Mouse (Mus musculus): ENCODE measurements at regions not wholly inside any gene's neighbourhood (a gene's known extent, or its start where the extent isn't known, plus 50 kb on each side); places are given as distances from the start of the nearest gene placed in this dataset.

- peaks cover 10% of the 10 kb centered on the region; the same call in 1 of the 2 replicates for H3K4me1 ChIP-seq (ENCODE audit: control insufficient read depth, insufficient read depth, low read length)
- no peaks in the 10 kb centered on the region for H3K27me3 ChIP-seq (ENCODE audit: control insufficient read depth, insufficient read depth, low read length)
- no peak for DNase-seq (ENCODE audit: extremely low read depth, low read depth, low spot score)
- no peak overlapping the region for H3K27ac ChIP-seq (replicated peaks; ENCODE audit: insufficient read depth, low read depth, low read length)
- no peak overlapping the region for H3K9ac ChIP-seq (ENCODE audit: low read depth, low read length)
- TF ChIP-seq CTCF (IDR thresholded peaks at IDR 0.05; ENCODE audit: low read depth, low read length) (no peak), POLR2A (IDR thresholded peaks at IDR 0.05; ENCODE audit: extremely low read depth, insufficient read depth, low read length) (no peak)
- no peaks in the 10 kb centered on the region for H3K79me2 ChIP-seq (ENCODE audit: control insufficient read depth, insufficient read depth, low read length)
- H3K36me3 ChIP-seq (ENCODE audit: control insufficient read depth, insufficient read depth, low read length), result no peaks in the 10 kb centered on the region
- WGBS, result 93% methylated on average over 3 of the region's 3 CpGs
- no peak overlapping the region for H3K4me3 ChIP-seq (ENCODE audit: insufficient read depth, low read depth, low read length)
Observed at GRCm38 (mm10) chr3:101669743-101670142, 65.3 kb upstream of the Atp1a1 start.

- H3K4me3 ChIP-seq (ENCODE audit: insufficient read depth, low read depth, low read length), result no peak overlapping the region
Observed at GRCm38 (mm10) chr3:101667767-101668387, 63.4 kb upstream of the Atp1a1 start.

GRCm38 (mm10) chr3:101667186-101667585, 62.7 kb upstream of the Atp1a1 start:
- Histone ChIP-seq H3K27ac (replicated peaks; ENCODE audit: insufficient read depth, low read depth, low read length) (no peak overlapping the region), H3K27me3 (ENCODE audit: control insufficient read depth, insufficient read depth, low read length) (no peaks in the 10 kb centered on the region), H3K9ac (ENCODE audit: low read depth, low read length) (no peak overlapping the region), H3K36me3 (ENCODE audit: control insufficient read depth, insufficient read depth, low read length) (no peaks in the 10 kb centered on the region), H3K4me1 (ENCODE audit: control insufficient read depth, insufficient read depth, low read length) (peaks cover 10% of the 10 kb centered on the region; the same call in 1 of the 2 replicates), H3K4me3 (ENCODE audit: insufficient read depth, low read depth, low read length) (no peak overlapping the region), H3K79me2 (ENCODE audit: control insufficient read depth, insufficient read depth, low read length) (no peaks in the 10 kb centered on the region)
- TF ChIP-seq CTCF (IDR thresholded peaks at IDR 0.05; ENCODE audit: low read depth, low read length) (no peak), POLR2A (IDR thresholded peaks at IDR 0.05; ENCODE audit: extremely low read depth, insufficient read depth, low read length) (no peak)
- WGBS, result 75% methylated on average over 4 of the region's 4 CpGs
- DNase-seq (ENCODE audit: extremely low read depth, low read depth, low spot score), result no peak

More at GRCm38 (mm10) chr3:101667767-101668387, 63.4 kb upstream of the Atp1a1 start:
- 87% methylated on average over 10 of the region's 10 CpGs for WGBS
- H3K9ac ChIP-seq (ENCODE audit: low read depth, low read length), result no peak overlapping the region
- TF ChIP-seq POLR2A (IDR thresholded peaks at IDR 0.05; ENCODE audit: extremely low read depth, insufficient read depth, low read length) (no peak), CTCF (IDR thresholded peaks at IDR 0.05; ENCODE audit: low read depth, low read length) (no peak)
- H3K4me1 ChIP-seq (ENCODE audit: control insufficient read depth, insufficient read depth, low read length), result peaks cover 10% of the 10 kb centered on the region; the same call in 1 of the 2 replicates
- H3K27ac ChIP-seq (replicated peaks; ENCODE audit: insufficient read depth, low read depth, low read length), result no peak overlapping the region
- DNase-seq (ENCODE audit: extremely low read depth, low read depth, low spot score), result no peak
- H3K36me3 ChIP-seq (ENCODE audit: control insufficient read depth, insufficient read depth, low read length), result no peaks in the 10 kb centered on the region
- no peaks in the 10 kb centered on the region for H3K27me3 ChIP-seq (ENCODE audit: control insufficient read depth, insufficient read depth, low read length)
- no peaks in the 10 kb centered on the region for H3K79me2 ChIP-seq (ENCODE audit: control insufficient read depth, insufficient read depth, low read length)

GRCm38 (mm10) chr3:101666583-101666982, 62.1 kb upstream of the Atp1a1 start:
- WGBS, result 86% methylated on average over 8 of the region's 8 CpGs
- no peaks in the 10 kb centered on the region for H3K79me2 ChIP-seq (ENCODE audit: control insufficient read depth, insufficient read depth, low read length)
- no peak overlapping the region for H3K4me3 ChIP-seq (ENCODE audit: insufficient read depth, low read depth, low read length)
- TF ChIP-seq POLR2A (IDR thresholded peaks at IDR 0.05; ENCODE audit: extremely low read depth, insufficient read depth, low read length) (no peak), CTCF (IDR thresholded peaks at IDR 0.05; ENCODE audit: low read depth, low read length) (no peak)
- DNase-seq (ENCODE audit: extremely low read depth, low read depth, low spot score), result no peak
- H3K36me3 ChIP-seq (ENCODE audit: control insufficient read depth, insufficient read depth, low read length), result no peaks in the 10 kb centered on the region
- peaks cover 10% of the 10 kb centered on the region; the same call in 1 of the 2 replicates for H3K4me1 ChIP-seq (ENCODE audit: control insufficient read depth, insufficient read depth, low read length)
- no peak overlapping the region for H3K27ac ChIP-seq (replicated peaks; ENCODE audit: insufficient read depth, low read depth, low read length)
- no peaks in the 10 kb centered on the region for H3K27me3 ChIP-seq (ENCODE audit: control insufficient read depth, insufficient read depth, low read length)
- no peak overlapping the region for H3K9ac ChIP-seq (ENCODE audit: low read depth, low read length)

GRCm38 (mm10) chr3:101661184-101661992, 56.9 kb upstream of the Atp1a1 start:
- Histone ChIP-seq H3K27ac (replicated peaks; ENCODE audit: insufficient read depth, low read depth, low read length) (no peak overlapping the region), H3K4me1 (ENCODE audit: control insufficient read depth, insufficient read depth, low read length) (no peaks in the 10 kb centered on the region), H3K9ac (ENCODE audit: low read depth, low read length) (no peak overlapping the region), H3K27me3 (ENCODE audit: control insufficient read depth, insufficient read depth, low read length) (no peaks in the 10 kb centered on the region), H3K79me2 (ENCODE audit: control insufficient read depth, insufficient read depth, low read length) (no peaks in the 10 kb centered on the region), H3K4me3 (ENCODE audit: insufficient read depth, low read depth, low read length) (no peak overlapping the region), H3K36me3 (ENCODE audit: control insufficient read depth, insufficient read depth, low read length) (no peaks in the 10 kb centered on the region)
- WGBS, result 60% methylated on average over 9 of the region's 9 CpGs
- TF ChIP-seq CTCF (IDR thresholded peaks at IDR 0.05; ENCODE audit: low read depth, low read length), result no peak
- no peak for TF ChIP-seq POLR2A (IDR thresholded peaks at IDR 0.05; ENCODE audit: extremely low read depth, insufficient read depth, low read length)
- no peak for DNase-seq (ENCODE audit: extremely low read depth, low read depth, low spot score)

- Histone ChIP-seq H3K4me3 (ENCODE audit: insufficient read depth, low read depth, low read length) (no peak overlapping the region), H3K36me3 (ENCODE audit: control insufficient read depth, insufficient read depth, low read length) (no peaks in the 10 kb centered on the region), H3K79me2 (ENCODE audit: control insufficient read depth, insufficient read depth, low read length) (no peaks in the 10 kb centered on the region), H3K27me3 (ENCODE audit: control insufficient read depth, insufficient read depth, low read length) (no peaks in the 10 kb centered on the region), H3K27ac (replicated peaks; ENCODE audit: insufficient read depth, low read depth, low read length) (no peak overlapping the region), H3K9ac (ENCODE audit: low read depth, low read length) (no peak overlapping the region), H3K4me1 (ENCODE audit: control insufficient read depth, insufficient read depth, low read length) (no peaks in the 10 kb centered on the region)
- no peak for DNase-seq (ENCODE audit: extremely low read depth, low read depth, low spot score)
- WGBS, result 59% methylated on average over 6 of the region's 6 CpGs
- TF ChIP-seq CTCF (IDR thresholded peaks at IDR 0.05; ENCODE audit: low read depth, low read length), result no peak
- TF ChIP-seq POLR2A (IDR thresholded peaks at IDR 0.05; ENCODE audit: extremely low read depth, insufficient read depth, low read length), result no peak
Observed at GRCm38 (mm10) chr3:101660635-101661034, 56.2 kb upstream of the Atp1a1 start.
